Mouse (Mus musculus): Measurements from ENCODE around the gene Elovl7. TPM values are rescaled to one million over a fixed set of nuclear protein-coding genes. Genes with fewer than 3 reads are reported as not detected.

The Elovl7 gene
- polyA plus RNA-seq, 1 experiment = 20.9 TPM

DNA sequence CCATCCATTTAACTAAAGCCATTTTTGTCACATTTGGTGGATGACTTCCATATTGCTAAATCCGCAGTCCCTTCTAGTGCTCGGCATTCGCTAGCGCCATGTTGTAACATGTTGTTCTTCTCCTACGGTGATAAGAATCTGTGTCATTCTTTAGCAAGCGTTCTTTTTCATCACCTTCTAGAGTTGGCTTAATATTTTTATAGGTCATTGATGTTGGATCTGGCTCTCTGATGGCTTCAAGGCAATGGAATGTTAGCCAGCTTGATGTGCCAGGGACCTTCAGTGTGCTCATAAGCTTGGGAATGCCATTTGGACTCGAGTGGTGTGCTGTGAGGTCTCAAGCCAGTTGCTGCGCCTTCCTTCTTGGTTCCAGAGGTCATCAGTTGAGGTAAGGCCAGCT lies 3.2 kb upstream of the Elovl7 start:
- Histone ChIP-seq H3K27me3 (replicated peaks; ENCODE audit: control insufficient read depth, insufficient read depth, low read length) (no peaks in the 10 kb centered on the region), H3K36me3 (ENCODE audit: control insufficient read depth, insufficient read depth, low read length) (no peaks in the 10 kb centered on the region), H3K27ac (ENCODE audit: insufficient read depth, low read depth, low read length) (no peak overlapping the region), H3K4me3 (ENCODE audit: insufficient read depth, low read depth, low read length) (no peak overlapping the region), H3K4me1 (ENCODE audit: control insufficient read depth, insufficient read depth, low read length) (peaks cover 16% of the 10 kb centered on the region)
- no peak for DNase-seq
- WGBS = 90% methylated on average over 8 of the region's 8 CpGs
- TF ChIP-seq CTCF (conservative IDR thresholded peaks at IDR 0.05; ENCODE audit: insufficient read depth, insufficient read length, low read depth, low read length) (no peak), POLR2A (IDR thresholded peaks at IDR 0.05; ENCODE audit: low read depth, low read length) (no peak)

DNA sequence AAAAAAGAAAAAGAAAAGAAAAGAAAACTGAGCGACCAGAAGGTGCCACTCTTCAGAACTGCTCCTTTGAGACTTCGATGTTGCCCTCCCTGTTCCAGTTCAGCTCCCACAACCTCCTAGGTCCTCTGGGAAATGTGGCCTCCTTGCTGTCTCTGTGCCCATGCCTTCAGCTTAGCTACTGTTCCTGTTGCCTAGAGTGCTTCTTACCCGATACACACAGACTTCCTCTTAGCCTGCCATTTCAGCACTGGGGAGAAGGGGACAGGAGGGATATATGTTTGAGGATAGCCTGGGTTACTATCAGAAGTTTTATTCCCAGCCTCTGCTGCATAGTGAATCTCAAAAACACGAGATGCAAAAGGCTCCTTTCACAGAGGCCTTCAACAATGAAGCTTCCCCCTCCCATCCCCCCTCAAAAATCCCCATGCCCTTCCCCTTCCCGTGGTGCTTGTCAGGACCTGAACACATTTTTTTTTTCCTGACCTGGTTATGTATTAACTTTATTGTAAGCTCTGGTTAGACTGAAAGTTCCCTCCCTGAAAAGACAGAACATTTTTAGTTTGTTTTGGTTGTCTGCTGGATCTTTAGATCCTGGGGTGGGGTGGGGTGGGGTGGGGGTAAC lies 1.7 kb upstream of the Elovl7 start:
- 28% methylated on average over 5 of the region's 5 CpGs for WGBS
- peak; percentile 63 for DNase-seq
- peak overlapping the region; percentile 74 for H3K27ac ChIP-seq (ENCODE audit: insufficient read depth, low read depth, low read length)
- no peak for TF ChIP-seq CTCF (conservative IDR thresholded peaks at IDR 0.05; ENCODE audit: insufficient read depth, insufficient read length, low read depth, low read length)
- no peak for TF ChIP-seq POLR2A (IDR thresholded peaks at IDR 0.05; ENCODE audit: low read depth, low read length)
- no peaks in the 10 kb centered on the region for H3K36me3 ChIP-seq (ENCODE audit: control insufficient read depth, insufficient read depth, low read length)
- no peaks in the 10 kb centered on the region for H3K27me3 ChIP-seq (replicated peaks; ENCODE audit: control insufficient read depth, insufficient read depth, low read length)
- H3K4me1 ChIP-seq (ENCODE audit: control insufficient read depth, insufficient read depth, low read length) = peaks cover 16% of the 10 kb centered on the region
- H3K4me3 ChIP-seq (ENCODE audit: insufficient read depth, low read depth, low read length) = no peak overlapping the region

DNA sequence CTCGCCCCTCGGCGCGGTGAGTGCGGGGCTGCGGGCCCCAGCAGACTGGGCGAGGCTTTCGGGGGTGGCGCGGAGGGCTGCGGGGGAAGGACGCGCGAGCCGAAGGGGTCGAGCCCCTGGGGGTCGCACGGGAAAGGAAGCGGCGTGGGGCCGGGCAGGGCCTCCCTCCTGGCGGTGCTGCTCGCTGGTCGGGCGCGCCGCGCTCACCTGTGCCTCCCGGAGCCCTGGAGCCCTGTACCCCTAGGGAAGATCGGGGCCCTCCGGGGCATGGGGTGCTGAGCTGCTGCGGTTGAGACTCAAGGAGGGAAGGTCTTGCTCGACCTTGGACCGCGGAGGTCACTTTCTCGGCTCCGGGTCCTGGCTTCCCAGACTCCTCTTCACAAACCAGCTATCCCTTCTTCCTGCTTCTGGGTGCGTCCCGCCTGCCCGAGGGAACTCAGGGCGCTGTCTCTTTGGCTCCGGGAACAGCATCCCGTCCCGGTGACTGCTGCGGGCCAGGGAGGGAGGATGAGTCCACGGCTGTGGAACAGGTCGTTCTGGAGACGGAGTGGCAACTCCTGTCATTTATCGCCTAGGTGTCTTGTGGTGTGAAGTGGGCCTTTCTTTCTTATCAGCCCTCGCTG lies 392 bp downstream of the Elovl7 start:
- DNase-seq = peak; percentile 47
- Histone ChIP-seq H3K4me1 (ENCODE audit: control insufficient read depth, insufficient read depth, low read length) (peaks cover 16% of the 10 kb centered on the region), H3K27me3 (replicated peaks; ENCODE audit: control insufficient read depth, insufficient read depth, low read length) (no peaks in the 10 kb centered on the region), H3K4me3 (ENCODE audit: insufficient read depth, low read depth, low read length) (peak overlapping the region; percentile 95), H3K27ac (ENCODE audit: insufficient read depth, low read depth, low read length) (peak overlapping the region; percentile 84), H3K36me3 (ENCODE audit: control insufficient read depth, insufficient read depth, low read length) (no peaks in the 10 kb centered on the region)
- 1% methylated on average over 49 of the region's 50 CpGs for WGBS
- TF ChIP-seq CTCF (conservative IDR thresholded peaks at IDR 0.05; ENCODE audit: insufficient read depth, insufficient read length, low read depth, low read length) = no peak
- no peak for TF ChIP-seq POLR2A (IDR thresholded peaks at IDR 0.05; ENCODE audit: low read depth, low read length)

GRCm38 (mm10) chr13:108215231-108215780 lies 1.1 kb downstream of the Elovl7 start:
- WGBS = 6% methylated on average over 12 of the region's 12 CpGs
- Histone ChIP-seq H3K27ac (ENCODE audit: insufficient read depth, low read depth, low read length) (peak overlapping the region; percentile 84), H3K27me3 (replicated peaks; ENCODE audit: control insufficient read depth, insufficient read depth, low read length) (no peaks in the 10 kb centered on the region), H3K4me1 (ENCODE audit: control insufficient read depth, insufficient read depth, low read length) (peaks cover 16% of the 10 kb centered on the region), H3K36me3 (ENCODE audit: control insufficient read depth, insufficient read depth, low read length) (no peaks in the 10 kb centered on the region), H3K4me3 (ENCODE audit: insufficient read depth, low read depth, low read length) (peak overlapping the region; percentile 95)
- TF ChIP-seq POLR2A (IDR thresholded peaks at IDR 0.05; ENCODE audit: low read depth, low read length) (no peak), CTCF (conservative IDR thresholded peaks at IDR 0.05; ENCODE audit: insufficient read depth, insufficient read length, low read depth, low read length) (no peak)
- peak; percentile 55 for DNase-seq

GRCm38 (mm10) chr13:108219773-108220172 lies 5.6 kb downstream of the Elovl7 start:
- TF ChIP-seq POLR2A (IDR thresholded peaks at IDR 0.05; ENCODE audit: low read depth, low read length) (no peak), CTCF (conservative IDR thresholded peaks at IDR 0.05; ENCODE audit: insufficient read depth, insufficient read length, low read depth, low read length) (no peak)
- no peaks in the 10 kb centered on the region for H3K27me3 ChIP-seq (replicated peaks; ENCODE audit: control insufficient read depth, insufficient read depth, low read length)
- H3K36me3 ChIP-seq (ENCODE audit: control insufficient read depth, insufficient read depth, low read length) = no peaks in the 10 kb centered on the region
- H3K4me1 ChIP-seq (ENCODE audit: control insufficient read depth, insufficient read depth, low read length) = no peaks in the 10 kb centered on the region; the same call in 1 of the 2 replicates
- no peak overlapping the region for H3K27ac ChIP-seq (ENCODE audit: insufficient read depth, low read depth, low read length)
- no peak for DNase-seq
- H3K4me3 ChIP-seq (ENCODE audit: insufficient read depth, low read depth, low read length) = no peak overlapping the region
- 86% methylated on average over 7 of the region's 7 CpGs for WGBS

DNA sequence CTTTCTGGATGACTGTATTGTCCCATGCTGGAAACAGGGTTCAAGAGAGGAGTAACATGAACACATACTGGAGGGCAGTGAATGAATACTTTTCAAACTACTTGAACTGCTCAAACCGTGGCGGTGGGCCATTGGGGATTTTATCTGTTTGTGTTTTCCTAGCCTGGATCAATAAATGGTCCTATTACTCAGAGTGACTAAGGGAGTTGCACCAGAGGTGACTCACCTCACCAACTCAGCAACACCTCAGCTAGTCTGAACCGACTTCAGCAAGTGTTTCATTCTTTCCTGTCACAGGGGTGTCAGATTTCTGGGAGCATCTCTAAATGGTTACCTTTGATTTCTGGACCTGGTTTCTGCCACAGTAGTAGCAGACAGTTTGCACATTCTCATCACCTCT lies 15.0 kb downstream of the Elovl7 start:
- WGBS = 46% methylated on average over 3 of the region's 3 CpGs
- no peak for TF ChIP-seq POLR2A (IDR thresholded peaks at IDR 0.05; ENCODE audit: low read depth, low read length)
- no peak for DNase-seq
- no peak overlapping the region for H3K4me3 ChIP-seq (ENCODE audit: insufficient read depth, low read depth, low read length)
- no peaks in the 10 kb centered on the region for H3K27me3 ChIP-seq (replicated peaks; ENCODE audit: control insufficient read depth, insufficient read depth, low read length)
- H3K4me1 ChIP-seq (ENCODE audit: control insufficient read depth, insufficient read depth, low read length) = peaks cover 16% of the 10 kb centered on the region; the same call in 1 of the 2 replicates
- peak overlapping the region; percentile 76; the same call in 1 of the 2 replicates for H3K27ac ChIP-seq (ENCODE audit: insufficient read depth, low read depth, low read length)
- no peaks in the 10 kb centered on the region for H3K36me3 ChIP-seq (ENCODE audit: control insufficient read depth, insufficient read depth, low read length)

- Histone ChIP-seq H3K36me3 (ENCODE audit: control insufficient read depth, insufficient read depth, low read length) (no peaks in the 10 kb centered on the region), H3K27me3 (replicated peaks; ENCODE audit: control insufficient read depth, insufficient read depth, low read length) (no peaks in the 10 kb centered on the region), H3K27ac (ENCODE audit: insufficient read depth, low read depth, low read length) (peak overlapping the region; percentile 81), H3K4me1 (ENCODE audit: control insufficient read depth, insufficient read depth, low read length) (peaks cover 16% of the 10 kb centered on the region; the same call in 1 of the 2 replicates), H3K4me3 (ENCODE audit: insufficient read depth, low read depth, low read length) (no peak overlapping the region)
- peak; percentile 92 for DNase-seq
- TF ChIP-seq CTCF (conservative IDR thresholded peaks at IDR 0.05; ENCODE audit: insufficient read depth, insufficient read length, low read depth, low read length) (no peak), POLR2A (IDR thresholded peaks at IDR 0.05; ENCODE audit: low read depth, low read length) (no peak)
- WGBS = 37% methylated on average over 6 of the region's 6 CpGs
These were observed 15.6 kb downstream of the Elovl7 start for GRCm38 (mm10) chr13:108229634-108230330.
